Mouse (Mus musculus): ENCODE results near the gene Oxsr1. TPM values are rescaled to one million over a fixed set of nuclear protein-coding genes. Genes with fewer than 3 reads are reported as not detected.

The Oxsr1 gene
- total RNA-seq, 2 experiments from 2014 or later = 16.8 to 35.1 TPM

DNA sequence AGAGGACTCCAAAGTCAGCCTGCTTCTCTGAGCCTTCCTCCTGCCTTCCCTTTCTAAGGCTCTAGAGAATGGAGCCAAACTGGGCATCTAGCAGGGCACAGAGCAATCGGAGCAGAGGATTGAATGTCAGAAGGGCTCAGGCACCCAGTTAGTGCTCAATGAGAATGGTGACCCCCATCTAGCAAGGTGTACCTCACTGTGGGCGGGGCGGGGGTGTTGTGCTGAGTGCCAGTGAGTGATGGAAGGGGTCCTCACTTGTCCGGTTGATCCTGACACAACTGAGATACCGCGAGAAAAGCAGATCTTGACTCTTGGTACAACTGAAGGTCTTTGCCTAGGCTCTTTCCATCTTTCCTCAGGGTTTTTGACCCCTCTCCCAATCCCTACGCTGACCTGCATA lies 16.9 kb upstream of the Oxsr1 start:
- no peak for ATAC-seq (ENCODE audit: poor library complexity, severe bottlenecking)

DNA sequence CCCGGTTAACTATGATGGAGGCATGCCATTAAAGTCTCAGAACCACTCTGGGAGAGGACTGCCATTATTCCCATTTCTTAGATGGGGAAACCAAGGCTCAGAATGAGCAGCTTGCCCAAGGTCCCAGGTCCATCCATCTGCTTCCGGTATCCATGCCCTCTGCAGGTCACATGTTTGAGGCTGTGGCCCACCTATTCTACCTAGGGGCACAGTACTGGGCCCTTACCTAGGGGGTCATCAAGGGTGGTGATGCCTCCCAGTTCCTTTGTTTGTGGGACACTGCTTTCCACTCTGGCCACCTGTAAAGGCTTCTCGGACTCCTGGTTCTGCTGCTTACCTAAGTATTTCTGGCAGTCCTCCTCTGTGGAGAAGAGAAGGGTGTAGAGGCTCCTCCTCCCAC lies 16.1 kb upstream of the Oxsr1 start:
- ATAC-seq (ENCODE audit: poor library complexity, severe bottlenecking) = no peak

DNA sequence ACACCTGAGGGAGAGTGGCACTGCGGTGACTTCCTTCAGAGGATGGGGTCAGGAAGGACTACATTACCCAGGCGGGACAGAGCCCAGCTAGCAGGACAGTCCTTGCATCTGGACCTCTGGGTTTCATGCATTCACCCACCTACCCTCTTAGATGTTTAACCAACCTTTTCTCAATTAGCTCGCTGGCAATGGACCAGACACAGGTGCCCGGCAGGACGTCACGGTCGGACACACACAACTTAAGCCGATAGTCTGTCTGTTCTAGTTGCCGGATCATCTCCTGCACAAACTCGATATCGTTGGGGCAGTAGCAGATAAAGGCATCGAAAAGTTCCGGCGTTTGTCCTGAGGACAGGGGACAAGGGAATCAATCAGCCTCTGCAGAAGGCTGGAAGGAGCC lies 15.6 kb upstream of the Oxsr1 start:
- ATAC-seq (ENCODE audit: poor library complexity, severe bottlenecking) = no peak

DNA sequence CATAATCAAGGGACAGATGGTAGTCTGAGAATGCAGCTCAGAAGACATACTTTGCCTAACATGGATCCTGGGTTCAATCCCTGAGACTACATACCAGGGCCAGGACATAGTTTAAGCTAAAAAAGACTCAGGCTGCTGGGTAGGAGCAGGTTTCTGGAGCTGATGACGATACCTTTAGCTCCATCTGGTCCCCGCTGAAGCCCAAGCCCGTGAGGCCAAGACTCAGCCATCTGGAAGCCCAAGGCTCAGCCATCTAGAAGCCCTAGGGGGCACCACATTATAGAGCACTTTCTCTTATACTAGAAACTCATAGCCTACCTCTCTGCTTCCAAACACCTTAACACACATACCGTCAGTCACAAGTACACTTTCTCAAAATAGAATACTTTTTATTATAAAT lies 13.3 kb upstream of the Oxsr1 start:
- ATAC-seq (ENCODE audit: poor library complexity, severe bottlenecking) = no peak

DNA sequence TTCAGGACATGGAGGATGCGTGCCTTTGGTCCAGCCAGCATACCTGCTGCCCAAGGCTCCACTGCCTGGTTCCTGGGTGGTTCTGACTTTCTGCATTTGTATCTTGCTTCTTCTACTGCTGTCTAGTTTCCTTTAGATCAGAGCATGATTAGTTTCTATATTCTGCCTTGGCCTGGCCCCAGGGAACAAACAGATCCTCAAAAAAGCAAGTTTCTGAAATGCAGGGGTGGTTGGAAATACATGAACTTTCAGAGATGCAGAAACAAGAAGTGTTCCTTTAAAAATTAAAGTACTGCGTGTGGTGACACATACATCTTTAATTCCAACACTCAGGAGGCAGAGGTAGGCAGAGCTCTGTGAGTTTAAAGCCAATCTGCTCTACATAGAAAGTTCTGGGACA lies 12.6 kb upstream of the Oxsr1 start:
- ATAC-seq (ENCODE audit: poor library complexity, severe bottlenecking) = no peak

DNA sequence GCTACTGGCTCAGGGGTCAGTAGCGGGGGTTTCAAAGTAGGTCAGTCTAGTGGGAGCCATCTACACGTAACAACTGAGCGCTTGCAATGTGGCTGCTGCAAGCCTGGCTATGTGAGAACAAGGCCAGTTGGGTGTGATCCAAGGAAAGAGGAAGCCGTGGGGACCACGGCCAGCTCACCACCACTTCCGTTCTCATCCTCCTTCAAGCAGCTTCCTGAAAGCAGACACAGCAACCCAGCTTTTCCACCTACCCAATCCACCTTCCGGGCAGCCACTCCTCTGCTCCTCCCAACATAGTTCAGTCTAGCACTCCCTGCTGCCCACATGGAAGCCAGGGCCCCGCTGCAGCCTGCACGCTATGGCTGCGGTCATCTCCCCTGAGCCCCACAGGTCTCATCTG lies 12.1 kb upstream of the Oxsr1 start:
- ATAC-seq (ENCODE audit: poor library complexity, severe bottlenecking) = peak; percentile 97

DNA sequence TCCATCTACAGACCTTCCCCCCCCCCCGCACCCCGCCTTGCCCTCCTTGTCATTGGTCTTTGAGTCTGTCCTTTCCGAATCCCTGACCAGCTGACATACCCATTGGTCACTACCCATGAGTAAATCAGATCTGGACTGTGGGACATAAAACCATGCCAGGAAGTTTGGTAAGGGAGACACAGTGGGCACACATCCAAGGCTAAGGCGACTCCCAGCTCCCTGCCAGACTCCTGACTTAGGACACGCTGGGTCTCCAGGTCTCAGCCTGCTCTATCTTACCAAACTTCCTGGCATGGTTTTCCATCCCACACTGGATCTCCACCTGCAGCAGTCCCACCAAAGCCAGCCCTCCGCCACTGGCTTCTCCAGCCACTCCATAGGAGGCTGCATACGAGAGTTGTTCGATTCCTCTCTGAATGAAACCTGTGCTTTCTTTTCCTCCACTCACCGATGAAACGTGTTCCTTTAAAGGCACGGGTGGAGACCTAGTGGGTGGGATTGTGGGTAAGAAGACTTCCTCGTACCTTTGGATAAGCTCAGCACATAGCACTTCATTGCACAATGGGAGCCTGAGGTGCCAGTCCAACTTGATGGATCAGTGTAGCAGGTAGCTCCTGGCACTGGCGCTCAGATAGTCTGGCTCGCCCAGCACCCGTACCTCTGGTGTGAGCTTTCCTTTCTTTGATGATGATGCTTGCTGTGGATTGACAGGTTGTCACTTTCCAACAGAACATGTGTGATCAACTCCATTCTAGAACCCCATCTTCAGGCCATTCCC lies 8.1 kb upstream of the Oxsr1 start:
- no peak for ATAC-seq (ENCODE audit: poor library complexity, severe bottlenecking)

DNA sequence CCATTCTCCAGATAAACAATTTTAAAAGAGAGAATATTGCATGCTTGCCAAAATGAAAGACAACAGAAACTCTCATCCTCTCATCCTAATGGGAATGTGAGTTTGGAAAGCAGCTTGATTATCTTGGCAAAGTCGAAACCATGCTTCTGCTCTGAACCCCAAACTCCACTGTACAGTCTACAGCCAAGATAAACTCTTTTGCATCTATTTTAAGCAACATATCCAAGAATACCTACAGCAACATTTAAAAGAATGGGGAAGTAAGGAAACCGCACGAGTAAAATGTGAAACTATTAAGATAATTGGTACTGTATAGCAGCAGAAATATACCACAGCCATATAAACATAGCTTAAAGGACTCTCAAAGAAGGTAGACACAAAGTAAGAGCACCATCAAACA lies 6.3 kb upstream of the Oxsr1 start:
- ATAC-seq (ENCODE audit: poor library complexity, severe bottlenecking) = peak; percentile 67

DNA sequence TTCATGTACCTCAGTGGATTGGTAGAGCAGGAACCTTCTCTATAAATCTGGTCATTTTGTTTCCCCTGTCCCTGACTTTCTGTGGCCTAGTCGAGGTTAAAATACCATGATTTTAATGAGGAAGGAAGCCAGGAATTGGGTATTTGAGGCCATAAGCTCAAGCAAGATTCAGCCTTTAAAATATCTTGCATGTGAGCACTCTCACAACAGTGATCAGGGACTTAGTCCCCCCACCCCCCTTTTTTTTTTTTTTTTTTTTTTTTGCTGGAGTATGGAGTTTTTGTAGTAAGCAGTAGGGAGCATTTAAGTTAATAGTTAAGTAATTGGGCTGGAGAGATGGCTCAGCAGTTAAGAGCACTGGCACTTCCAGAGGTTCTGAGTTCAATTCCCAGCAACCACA lies 1.9 kb upstream of the Oxsr1 start:
- ATAC-seq (ENCODE audit: poor library complexity, severe bottlenecking) = no peak

DNA sequence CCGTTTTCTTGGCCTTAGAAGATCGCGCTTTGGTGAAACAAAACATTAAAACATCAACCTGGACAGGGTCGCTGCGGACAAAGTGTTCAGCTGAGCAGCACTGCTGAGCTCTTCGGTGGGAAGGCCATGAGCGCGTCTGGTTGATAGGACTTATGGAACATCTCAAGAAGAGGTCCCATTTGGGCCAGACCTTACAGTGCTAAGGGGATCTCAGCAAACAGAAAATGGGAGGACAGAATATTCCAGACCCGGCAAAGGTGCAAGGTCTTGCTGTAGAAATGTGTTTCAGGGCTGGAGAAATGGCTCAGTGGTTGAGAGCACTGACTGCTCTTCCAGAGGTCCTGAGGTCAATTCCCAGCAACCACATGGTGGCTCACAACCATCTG lies 1.0 kb upstream of the Oxsr1 start:
- no peak for ATAC-seq (ENCODE audit: poor library complexity, severe bottlenecking)

DNA sequence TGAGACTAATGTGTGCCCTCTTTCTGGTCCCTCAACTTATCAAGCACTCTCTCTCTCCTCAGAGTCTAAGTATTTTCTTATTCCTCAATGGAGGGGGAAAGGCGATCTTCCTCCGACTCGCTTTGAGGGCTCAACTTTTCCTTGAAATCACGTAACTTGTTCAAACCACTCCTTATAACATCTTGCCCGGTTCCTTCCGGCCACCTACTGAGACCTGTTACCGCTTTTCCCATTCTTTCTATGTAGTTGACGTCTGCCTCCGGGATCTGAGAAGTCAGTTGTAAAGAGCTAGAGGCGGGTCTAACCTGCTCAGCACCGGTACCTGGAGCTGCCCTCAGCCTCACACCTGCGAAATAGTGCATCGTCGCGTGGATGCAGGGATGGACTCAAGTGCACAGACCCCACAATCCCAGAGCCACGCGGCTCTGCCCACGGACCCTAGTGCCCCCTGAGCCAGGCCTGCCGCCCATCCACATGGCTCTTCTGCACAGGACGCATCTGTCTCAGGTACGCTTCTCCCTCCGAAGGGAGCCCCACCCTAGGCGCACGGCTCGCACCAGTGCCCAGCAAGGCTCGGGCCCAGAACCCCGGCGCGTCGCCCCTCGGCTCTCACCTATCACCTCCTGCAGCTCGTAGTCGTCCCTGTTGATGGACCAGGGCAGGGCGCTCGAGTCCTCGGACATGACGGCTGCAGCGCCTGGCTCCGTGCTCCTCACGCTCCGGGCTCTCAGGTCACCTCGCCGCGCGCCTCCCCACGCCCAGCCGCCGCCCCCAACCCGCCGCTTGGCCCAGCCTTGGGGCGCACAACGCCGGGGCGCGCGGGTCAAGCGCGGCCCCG lies 616 bp downstream of the Oxsr1 start:
- ATAC-seq (ENCODE audit: poor library complexity, severe bottlenecking) = peak; percentile 3

DNA sequence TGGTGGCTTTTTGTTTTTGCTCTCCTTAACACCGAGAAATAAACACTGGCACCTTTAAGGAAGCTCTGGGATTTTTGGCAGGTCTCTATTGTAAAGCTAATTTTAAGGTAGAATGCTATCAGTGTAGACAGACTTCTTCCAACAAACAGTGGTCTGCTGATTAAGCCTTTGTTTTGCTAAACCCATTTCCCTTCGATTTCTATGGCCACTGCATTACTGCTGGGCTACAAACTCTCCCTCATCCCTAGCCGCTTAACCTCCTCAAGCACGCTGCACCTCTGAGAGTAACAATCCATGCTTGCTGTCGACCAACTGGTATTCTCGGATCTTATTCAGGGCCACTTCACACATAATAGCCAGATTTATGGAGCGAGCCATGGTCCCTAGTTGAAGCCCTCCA lies 1.3 kb downstream of the Oxsr1 start:
- no peak for ATAC-seq (ENCODE audit: poor library complexity, severe bottlenecking)

DNA sequence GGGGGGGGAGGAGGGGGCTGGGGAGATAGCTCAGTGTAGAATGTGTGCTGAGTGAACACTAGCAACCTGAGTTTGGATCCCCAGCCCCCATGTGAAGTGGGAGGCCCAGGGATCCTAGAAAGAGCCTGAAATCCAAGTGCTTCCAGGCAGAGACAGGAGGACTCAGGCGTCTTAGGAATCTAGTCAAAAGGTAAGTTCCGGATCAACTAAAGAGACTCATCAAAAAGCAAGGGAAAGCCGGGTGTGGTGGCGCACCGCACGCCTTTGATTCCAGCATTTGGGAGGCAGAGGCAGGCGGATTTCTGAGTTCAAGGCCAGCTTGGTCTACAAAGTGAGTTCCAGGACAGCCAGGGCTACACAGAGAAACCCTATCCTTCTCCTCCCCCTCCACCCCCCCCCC lies 1.8 kb downstream of the Oxsr1 start:
- no peak for ATAC-seq (ENCODE audit: poor library complexity, severe bottlenecking)

DNA sequence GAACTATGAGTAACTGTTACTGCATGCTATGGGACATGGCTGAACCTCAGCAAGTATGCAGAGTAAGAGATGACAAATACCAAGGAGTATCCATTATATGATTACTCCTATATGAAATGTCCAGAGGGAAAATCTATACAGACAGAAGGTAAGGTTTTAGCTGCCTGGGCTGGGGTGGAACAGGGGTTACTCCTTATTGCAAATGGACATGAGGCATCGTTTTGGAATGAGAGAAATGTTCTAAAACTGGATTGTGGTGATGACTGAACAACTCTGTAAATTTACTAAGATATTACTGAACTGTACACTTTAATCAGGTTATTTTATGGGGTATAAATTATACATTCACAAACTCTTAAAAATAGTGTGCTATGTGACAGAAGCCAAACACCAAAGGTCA lies 3.3 kb downstream of the Oxsr1 start:
- ATAC-seq (ENCODE audit: poor library complexity, severe bottlenecking) = no peak

DNA sequence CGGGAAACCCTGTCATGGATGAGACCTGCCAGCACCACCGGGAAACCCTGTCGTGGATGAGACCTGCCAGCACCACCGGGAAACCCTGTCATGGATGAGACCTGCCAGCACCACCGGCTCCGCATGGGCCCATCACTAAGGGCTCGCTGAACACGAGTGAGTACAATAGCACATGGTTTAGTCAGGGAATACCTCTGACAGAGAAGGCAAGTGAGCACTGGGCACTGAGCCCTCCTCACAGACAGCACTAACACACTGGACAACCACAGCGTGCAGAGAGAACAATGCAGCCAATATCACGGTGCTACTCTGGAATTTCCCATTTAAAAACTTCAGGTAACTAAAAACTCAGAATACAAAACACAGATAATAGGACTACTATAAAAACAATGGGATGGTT lies 9.1 kb downstream of the Oxsr1 start:
- no peak for ATAC-seq (ENCODE audit: poor library complexity, severe bottlenecking)

DNA sequence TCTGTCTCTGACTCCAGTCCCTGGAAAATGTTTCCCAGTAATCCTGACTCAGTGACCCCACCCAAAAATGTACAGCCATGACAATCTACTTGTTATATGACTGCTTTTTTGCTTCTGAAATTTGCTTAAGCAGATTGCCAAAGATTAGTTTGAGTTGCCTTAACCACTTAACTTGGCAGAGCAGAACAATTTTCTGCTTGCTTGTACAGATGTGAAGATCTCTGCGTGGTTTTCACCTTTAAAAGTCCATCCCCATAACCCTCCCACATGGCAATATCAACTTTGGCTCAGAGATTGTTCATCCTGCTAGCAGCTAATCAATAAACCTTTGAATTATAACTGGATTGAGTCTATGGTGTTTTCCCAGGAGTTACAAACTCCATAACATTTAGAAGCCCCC lies 13.2 kb downstream of the Oxsr1 start:
- ATAC-seq (ENCODE audit: poor library complexity, severe bottlenecking) = no peak

DNA sequence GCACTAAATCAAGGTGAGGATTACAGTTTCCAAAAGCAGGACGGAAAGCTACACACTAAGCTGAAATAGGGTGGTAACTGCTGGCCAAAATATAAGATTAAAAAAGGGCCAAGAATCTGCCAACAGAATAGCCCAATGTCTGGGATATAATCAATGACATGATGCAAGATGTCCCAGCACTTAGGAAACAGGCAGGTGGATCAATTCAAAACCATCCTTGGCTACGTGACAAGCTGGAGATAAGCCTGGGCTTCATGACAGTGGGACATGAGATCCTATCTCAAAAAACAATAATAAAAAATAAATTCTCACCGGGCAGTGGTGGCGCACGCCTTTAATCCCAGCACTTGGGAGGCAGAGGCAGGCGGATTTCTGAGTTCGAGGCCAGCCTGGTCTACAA lies 16.4 kb downstream of the Oxsr1 start:
- no peak for ATAC-seq (ENCODE audit: poor library complexity, severe bottlenecking)

DNA sequence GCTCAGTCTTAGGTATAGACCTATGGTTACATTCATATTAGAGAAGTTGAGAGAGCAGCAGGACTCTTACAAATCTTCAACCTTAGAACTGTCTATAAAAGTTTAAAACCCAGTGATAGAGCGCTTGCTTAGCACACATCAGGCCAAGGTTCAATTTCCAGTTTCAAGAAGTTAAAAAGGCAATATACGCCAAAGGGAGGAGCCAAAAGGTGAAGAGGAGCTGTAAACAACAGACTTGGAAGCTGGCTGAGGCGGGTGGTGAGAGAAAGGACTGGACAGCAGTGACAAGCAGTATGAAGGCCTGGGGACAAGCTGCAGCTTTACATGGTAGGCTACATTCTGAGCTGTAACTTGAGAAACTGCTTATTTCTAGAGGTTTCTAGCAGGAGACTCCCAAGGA lies 23.7 kb downstream of the Oxsr1 start:
- no peak for ATAC-seq (ENCODE audit: poor library complexity, severe bottlenecking)

DNA sequence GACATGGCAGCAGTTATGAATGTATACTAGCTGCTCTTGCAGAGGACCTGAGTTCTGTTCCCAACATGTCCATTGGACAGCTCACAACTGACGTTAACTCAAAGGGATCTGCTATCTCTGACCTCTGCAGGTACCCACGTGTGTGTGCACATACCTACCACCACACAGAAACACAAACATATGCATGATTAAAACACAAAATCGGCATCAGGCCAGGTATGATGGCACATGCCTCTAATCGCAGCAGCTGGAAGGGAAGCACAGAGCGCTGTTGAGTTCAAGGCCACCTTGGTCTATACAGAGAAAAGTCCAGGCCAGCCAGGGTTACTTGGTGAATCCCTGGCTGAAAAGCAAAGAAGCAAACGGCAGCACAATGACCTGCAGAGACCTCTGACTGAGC lies 24.5 kb downstream of the Oxsr1 start:
- no peak for ATAC-seq (ENCODE audit: poor library complexity, severe bottlenecking)

DNA sequence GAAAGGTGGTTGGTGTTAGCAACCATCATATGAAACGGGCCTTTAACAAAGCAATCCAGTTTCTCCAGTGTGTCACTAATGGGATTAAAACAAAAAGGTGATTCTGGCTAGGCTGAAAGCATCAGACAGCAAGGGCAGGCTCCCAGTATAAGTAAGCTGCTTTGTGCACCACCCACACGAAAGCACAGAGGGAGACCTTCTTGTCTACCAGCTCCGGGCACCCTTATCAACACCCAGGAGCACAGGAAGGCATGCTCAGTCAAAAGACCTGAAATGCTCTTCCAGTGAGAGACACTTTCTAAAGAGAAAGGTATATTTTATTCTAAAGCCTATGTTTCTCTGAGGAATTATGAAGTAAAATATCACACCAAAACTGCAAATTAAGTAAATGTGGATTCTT lies 31.4 kb downstream of the Oxsr1 start:
- ATAC-seq (ENCODE audit: poor library complexity, severe bottlenecking) = no peak

DNA sequence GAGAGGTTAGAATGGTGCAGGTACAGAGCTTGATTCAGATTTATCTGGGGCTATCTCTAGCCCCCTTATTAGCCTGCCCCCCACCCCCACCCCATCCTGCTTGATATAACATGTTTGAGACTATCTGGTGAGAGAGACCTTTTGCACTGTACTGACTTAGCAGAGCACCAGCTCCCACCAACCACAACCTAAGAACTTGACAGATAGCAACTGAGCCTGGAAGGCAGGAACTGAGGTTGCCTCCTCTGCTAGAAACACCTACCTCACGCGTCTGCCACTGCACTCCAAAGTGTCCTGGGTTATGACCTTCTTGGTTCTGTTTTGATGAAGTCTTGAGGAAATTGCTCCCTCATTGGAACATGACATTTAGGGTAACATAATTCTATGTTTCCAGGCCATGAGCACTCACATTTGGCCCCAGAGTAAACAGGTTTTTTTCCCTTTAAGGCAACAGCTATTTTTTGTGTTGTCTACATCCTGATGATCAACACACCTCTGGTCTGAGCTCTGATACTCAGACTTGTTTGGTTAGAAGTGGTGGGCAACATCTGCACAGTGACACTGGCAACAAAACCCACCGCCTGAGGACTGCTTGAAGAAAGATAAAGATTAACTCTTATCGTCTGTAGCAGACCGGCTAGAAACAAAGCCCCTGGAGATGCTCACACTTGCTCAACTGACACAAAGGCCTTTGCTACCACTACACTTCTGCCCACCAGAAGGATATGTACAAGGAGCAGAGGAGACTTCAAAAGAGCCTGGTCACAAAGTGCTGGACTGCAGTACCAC lies 41.1 kb downstream of the Oxsr1 start:
- no peak for ATAC-seq (ENCODE audit: poor library complexity, severe bottlenecking)

DNA sequence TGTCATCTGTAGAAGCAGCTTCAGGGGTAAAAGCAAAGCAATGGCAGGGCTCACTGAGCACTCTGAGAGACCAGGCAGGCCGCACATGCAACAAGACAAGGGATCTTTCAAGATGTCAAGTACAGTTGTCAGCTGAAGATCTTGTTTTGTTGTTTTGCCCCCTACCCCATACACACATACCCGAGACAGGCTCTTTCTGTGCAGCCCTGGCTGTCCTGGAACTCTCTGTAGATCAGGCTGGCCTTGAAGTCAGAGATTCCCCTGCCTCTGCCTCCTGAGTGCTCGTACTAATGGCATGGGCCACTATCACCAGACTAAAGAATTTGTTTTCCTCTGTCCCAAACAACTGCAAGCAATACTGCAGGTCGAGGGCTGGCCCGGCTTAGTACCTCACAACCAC lies 44.2 kb downstream of the Oxsr1 start:
- no peak for ATAC-seq (ENCODE audit: poor library complexity, severe bottlenecking)
